Mouse (Mus musculus) testis, adult 2 months (tissue): Measurements from ENCODE around the gene Sirt7.

Experiments used
- CTCF ChIP-seq: fragments of 200-500 bp; IDR thresholded peaks from 2 replicates; pipeline ENCODE4 v1.5.1; 2012; ENCODE audit warnings: low read depth, mild to moderate bottlenecking, inconsistent platforms, low read length, moderate library complexity; ENCODE audit not compliant: control insufficient read depth, insufficient read depth, insufficient replicate concordance
- POLR2A ChIP-seq: fragments of 200-500 bp; IDR thresholded peaks from 2 replicates; pipeline ENCODE4 v1.6.1; 2012; ENCODE audit warnings: low read depth, mild to moderate bottlenecking, inconsistent platforms, low read length, moderate library complexity; ENCODE audit not compliant: control insufficient read depth

DNA sequence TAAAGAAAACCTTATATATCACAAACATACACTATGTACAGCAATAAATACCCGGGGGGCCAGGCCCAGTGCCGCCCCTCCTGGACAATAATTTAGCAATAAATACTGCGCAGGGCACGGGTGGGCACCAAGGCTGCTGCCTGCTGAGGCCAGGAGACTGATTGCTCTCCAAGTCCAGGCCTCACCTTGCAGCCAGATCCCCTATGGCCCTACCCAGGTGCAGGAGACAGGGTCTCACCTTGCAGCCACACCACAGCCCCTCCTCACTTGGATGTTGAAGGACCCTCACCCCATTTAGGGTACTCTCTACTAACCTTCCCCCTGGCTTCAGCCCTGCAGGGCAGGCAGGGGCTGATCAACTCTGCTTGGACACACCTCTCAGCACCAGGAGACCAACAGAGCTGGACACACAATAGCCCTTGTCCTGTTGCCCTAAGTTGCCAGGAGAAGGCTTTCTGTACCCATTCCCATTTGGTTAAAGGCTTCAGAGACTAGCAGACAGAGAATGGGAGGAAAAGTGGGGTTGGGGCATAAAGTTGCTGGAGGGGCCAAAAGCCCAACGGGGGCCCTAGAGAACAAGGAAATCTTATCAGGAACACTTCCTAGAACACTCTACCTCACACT is at the start of gene Sirt7:
- no peak for TF ChIP-seq CTCF
- TF ChIP-seq POLR2A: no peak
